Mouse (Mus musculus) heart, adult 18-20 months (tissue): ENCODE results near the gene Krtap4-2. TPM values are rescaled to one million over a fixed set of nuclear protein-coding genes. Genes with fewer than 3 reads are reported as not detected.
"Not testable (repeated sequence)": the region's sequence is repeated elsewhere in the genome, so short reads cannot be mapped to it uniquely, and the experiment has no call there.

Source experiments
- DNase-seq, 2 experiments: peaks; one replicate each; pipeline ENCODE4 v3.0.0; 2021 to 2022; ENCODE audit warnings: mixed read lengths in 1 of 2
- long read RNA-seq, 2 experiments: library from polyadenylated mRNA; stranded (forward); transcript quantifications; one replicate each; pipeline ENCODE4 v2.0.0; 2021
- total RNA-seq, 2 experiments: library from RNA; stranded (reverse); gene quantifications; 2 replicates each; pipeline ENCODE4 v1.2.3; 2021

Gene Krtap4-2
- total RNA-seq = not detected
- long read RNA-seq, experiment 1 = 0 reads
- long read RNA-seq, experiment 2 = 0 reads

- no peak for DNase-seq
Measured at GRCm38 (mm10) chr11:99634653-99635134, at the start of gene Krtap4-2. Gene Krtap4-2, minus strand, starts transcription at chr11:99635084.

DNA sequence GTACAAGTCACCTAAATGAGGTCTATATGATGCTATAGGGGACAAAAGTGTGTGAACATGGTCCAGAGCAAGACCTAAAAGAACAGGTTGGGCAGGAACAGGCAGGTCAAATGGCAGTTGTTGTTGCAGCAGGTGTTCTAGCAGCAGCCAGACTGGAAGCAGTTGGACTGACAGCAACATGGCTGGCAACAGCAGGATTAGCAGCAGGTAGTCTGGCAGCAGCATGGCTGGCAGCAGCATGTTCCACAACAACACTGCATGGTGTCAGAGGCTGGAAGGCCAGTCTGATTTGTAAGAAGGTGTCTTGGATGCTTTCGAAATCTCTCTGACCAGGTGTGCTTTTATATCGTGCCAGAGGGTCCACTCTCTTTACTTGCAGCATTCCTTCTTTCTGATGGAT lies 48.6 kb upstream of the Krtap4-2 start:
- DNase-seq = no peak

- DNase-seq = no peak
Measured at GRCm38 (mm10) chr11:99665860-99666259, 31.0 kb upstream of the Krtap4-2 start, which contains the start of gene Krtap4-6. Gene Krtap4-6, minus strand, starts transcription at chr11:99665960.

DNA sequence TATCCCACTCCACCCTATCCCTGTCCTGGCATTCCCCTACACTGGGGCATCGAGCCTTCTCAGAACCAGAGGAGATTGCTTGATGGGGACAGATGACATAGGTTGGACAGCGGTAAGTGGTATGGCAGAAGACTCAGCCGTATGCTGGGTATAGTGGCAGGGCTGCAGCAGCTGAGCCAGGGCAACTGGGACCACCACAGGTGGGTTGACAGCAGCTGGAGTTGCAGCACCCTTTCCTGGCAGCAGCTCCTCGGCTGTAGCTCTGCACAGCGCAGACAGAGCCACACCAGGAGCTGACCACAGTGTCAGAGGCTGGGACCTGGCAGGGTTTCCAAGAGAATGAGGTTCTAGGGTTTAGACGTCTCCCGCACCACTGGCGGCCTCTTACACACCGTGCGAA lies 27.9 kb upstream of the Krtap4-2 start:
- no peak for DNase-seq

DNA sequence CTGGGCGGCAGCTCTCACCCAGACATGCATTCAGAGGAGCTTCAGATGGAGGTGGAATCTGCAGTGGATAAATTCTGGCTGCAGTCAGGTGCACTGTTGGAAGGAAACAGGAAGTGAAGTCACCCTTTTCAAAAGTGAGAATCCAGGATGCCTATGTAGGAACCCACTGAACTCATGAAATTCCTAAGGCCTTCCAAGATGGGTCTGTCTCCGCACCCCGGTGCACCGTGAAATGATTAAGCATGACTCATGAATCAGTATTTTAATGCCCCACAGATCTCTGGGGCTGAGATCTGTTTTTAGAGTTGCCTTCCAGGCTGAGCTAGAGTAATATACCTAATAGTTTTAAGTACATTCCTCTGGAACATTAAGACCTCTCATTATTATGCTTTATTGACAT lies 24.4 kb upstream of the Krtap4-2 start:
- DNase-seq = no peak

DNA sequence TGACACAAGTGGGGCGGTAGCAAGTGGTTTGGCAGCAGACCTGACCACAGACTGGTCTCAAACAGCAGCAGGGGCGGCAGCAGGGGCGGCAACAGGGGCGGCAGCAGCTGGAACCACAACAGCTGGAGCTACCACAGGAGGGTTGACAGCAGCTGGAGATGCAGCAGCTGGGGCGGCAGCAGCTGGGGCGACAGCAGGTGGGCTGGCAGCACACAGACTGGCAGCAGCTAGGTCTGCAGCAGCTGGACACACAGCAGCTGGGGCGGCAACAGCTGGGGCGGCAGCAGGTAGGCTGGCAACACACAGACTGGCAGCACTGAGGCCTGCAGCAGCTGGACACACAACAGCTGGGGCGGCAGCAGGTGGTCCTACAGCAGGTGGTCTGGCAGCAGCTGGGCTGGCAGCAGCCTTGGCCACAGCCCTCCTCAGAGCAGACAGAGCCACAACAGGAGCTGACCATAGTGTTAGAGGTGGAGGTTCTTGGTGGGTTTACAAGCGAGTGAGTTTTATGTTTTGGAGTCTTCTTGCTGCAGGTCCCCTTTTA lies 23.7 kb upstream of the Krtap4-2 start, which contains the start of gene Gm11563:
TSS of gene Gm11563 (minus strand) at position 494 of the 544 bp plus-strand sequence.
- not testable (repeated sequence) for DNase-seq

GRCm38 (mm10) chr11:99657051-99657450 lies 22.2 kb upstream of the Krtap4-2 start:
- DNase-seq = no peak

DNA sequence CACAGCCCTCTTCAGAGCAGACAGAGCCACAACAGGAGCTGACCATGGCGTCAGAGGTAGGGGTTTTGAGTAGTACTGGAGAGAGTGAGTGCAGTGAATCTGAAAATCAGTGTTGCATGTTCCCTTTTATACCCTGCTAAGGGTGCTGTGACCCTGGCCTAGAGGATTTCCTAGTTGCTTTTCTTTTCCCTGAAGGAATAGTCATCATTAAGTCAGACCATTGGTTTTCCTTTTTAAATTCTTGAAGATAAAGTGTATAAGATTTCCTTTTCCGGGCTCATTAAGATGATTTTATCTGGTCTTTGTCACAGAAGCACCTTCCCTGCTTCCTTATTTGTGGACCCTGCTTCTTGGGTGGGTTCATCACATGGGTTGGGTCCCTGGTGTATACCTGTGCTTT lies 15.3 kb upstream of the Krtap4-2 start, which contains the start of gene Gm11555:
TSS of gene Gm11555 (minus strand) at position 101 of the 400 bp plus-strand sequence.
- DNase-seq = no peak

GRCm38 (mm10) chr11:99646444-99646843 lies 11.6 kb upstream of the Krtap4-2 start:
- DNase-seq = no peak

- DNase-seq = no peak
Measured at GRCm38 (mm10) chr11:99644351-99644750, 9.5 kb upstream of the Krtap4-2 start.

GRCm38 (mm10) chr11:99643635-99644139 lies 8.8 kb upstream of the Krtap4-2 start, which contains the start of gene Krtap4-7:
Gene Krtap4-7, minus strand, starts transcription at chr11:99644089.
- DNase-seq = not testable (repeated sequence)

- no peak for DNase-seq
Measured at GRCm38 (mm10) chr11:99640926-99641325, 6.0 kb upstream of the Krtap4-2 start.

GRCm38 (mm10) chr11:99637086-99637485 lies 2.2 kb upstream of the Krtap4-2 start:
- DNase-seq = no peak

GRCm38 (mm10) chr11:99633293-99633692 lies 1.6 kb downstream of the Krtap4-2 start:
- DNase-seq = no peak

GRCm38 (mm10) chr11:99630890-99631289 lies 4.0 kb downstream of the Krtap4-2 start:
- DNase-seq = no peak

DNA sequence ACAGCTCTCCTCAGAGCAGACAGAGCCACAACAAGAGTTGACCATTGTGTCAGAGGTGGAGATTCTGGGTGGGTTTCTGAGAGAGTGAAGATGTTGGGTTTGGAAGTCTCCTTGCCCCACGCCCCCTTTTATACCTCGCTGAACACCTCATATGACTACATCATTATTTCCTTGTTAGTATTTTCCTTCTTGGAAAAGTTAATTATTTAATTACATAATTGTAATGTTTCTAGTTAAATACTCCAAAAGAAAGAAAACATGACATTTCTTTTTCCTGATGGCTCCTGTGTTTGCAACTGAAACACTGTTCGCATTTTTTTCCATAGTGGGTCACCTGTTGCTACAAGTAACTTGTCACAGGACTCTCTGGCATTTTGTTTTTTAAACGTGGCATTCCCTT lies 6.7 kb downstream of the Krtap4-2 start, which contains the start of gene Krtap4-1:
TSS of gene Krtap4-1 (minus strand) at position 101 of the 400 bp plus-strand sequence.
- no peak for DNase-seq

GRCm38 (mm10) chr11:99620335-99620734 lies 14.5 kb downstream of the Krtap4-2 start, which contains the start of gene Gm11562:
Gene Gm11562, minus strand, starts transcription at chr11:99620435.
- DNase-seq = no peak

GRCm38 (mm10) chr11:99614796-99615363 lies 20.0 kb downstream of the Krtap4-2 start, which contains the start of gene Krtap2-4:
Gene Krtap2-4, minus strand, starts transcription at chr11:99614846.
- DNase-seq = no peak

DNA sequence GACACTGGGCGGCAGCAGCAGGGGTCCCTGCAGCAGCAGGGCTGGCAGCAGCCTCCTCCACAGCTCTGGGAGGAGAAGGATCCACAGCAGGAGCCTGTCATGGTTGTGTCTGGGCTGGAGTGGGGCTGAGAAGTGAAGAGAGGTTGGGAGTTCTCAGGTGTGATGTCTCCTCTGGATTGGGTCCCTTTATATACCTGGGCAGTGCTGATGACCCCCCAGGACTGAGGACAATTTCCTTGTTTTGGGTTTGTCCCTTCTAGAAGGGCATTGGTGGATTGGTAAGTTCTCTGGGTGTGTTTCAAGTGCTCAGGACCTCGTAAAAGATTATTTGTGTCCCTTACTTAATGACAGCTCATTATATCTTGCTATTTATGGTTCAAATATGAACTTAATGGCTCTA lies 24.8 kb downstream of the Krtap4-2 start, which contains the start of gene Gm11937:
TSS of gene Gm11937 (minus strand) at position 101 of the 400 bp plus-strand sequence.
- not testable (repeated sequence) for DNase-seq

DNA sequence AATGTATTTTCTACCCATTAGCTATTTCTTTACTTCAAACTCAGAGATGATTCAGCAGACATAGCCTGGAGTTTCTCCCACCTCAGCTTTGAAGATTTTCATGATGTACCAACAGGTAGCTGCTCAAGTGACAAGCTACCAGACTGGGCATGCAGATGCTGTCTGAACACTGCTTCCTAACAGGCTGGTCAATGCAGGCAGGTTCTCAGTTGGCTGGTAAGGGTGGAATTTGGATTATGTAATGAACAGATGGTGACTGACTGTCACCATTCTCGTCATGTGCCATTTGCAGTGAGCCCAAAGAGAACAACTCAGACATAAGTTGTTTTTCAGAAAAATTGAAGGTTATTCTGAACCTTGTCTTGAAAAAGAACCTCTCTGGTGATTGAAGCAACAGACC lies 25.8 kb downstream of the Krtap4-2 start:
- no peak for DNase-seq

- not testable (repeated sequence) for DNase-seq
Measured at GRCm38 (mm10) chr11:99603208-99603607, 31.7 kb downstream of the Krtap4-2 start, which contains the start of gene Gm11938. Gene Gm11938, minus strand, starts transcription at chr11:99603308.

GRCm38 (mm10) chr11:99597742-99598141 lies 37.1 kb downstream of the Krtap4-2 start, which contains the start of gene Krtap9-3:
Gene Krtap9-3, minus strand, starts transcription at chr11:99598105.
- DNase-seq = not testable (repeated sequence)

- no peak for DNase-seq
Measured at GRCm38 (mm10) chr11:99590981-99591380, 43.9 kb downstream of the Krtap4-2 start, which contains the start of gene Krtap1-3. Gene Krtap1-3, minus strand, starts transcription at chr11:99591339.
